Mouse (Mus musculus): ENCODE results near the gene Ppp2ca.
A peak's percentile ranks its signal among the peaks of the same experiment; 100 is the strongest.

Ppp2ca gene

GRCm38 (mm10) chr11:52098398-52098946 is at the start of gene Ppp2ca:
Gene Ppp2ca (plus strand): TSS chr11:52098681.
- DNase-seq = peak; percentile 100

- DNase-seq = no peak
Observed at GRCm38 (mm10) chr11:52053371-52053770, 45.1 kb upstream of the Ppp2ca start.

DNA sequence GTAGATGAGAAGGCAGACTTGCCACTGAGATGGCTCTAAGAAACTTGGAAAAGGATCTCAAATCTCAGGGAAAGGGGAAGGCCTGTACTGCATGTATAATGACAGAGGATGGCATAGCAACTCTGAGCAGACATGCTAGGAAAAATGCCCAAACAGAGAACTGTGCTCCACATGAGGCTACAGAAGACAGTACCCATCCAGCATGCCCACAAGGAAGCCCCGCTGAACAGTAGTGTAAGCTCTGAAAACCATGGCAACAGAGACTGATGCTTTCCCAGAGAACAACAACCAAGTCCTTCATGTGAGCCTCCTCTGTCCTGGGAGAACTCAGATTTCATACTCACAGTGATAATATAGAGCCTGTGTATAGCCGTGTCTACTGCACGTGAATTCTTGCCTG is 43.8 kb upstream of the Ppp2ca start:
- no peak for DNase-seq

GRCm38 (mm10) chr11:52056198-52056597 is 42.3 kb upstream of the Ppp2ca start:
- DNase-seq = no peak

DNA sequence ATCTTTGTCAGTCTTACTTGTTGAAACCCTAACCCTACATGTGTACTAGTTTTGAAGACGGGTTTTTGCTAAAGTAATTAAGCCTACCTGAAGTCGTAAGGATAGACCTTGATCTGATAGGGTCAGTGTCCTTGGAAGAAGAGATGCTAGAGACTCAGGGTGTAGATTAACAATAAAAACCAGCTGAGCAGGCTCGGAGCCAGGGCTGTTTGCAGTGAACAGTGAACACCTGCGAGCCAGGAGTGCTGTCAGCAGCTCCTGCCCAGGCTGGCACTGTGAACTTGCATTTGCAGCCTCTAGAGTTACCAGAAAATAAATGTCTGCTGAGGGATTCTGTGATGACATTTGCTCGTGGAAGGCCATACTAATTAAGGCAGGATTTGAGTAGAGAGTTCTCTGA is 39.5 kb upstream of the Ppp2ca start:
- DNase-seq = no peak

- DNase-seq = no peak
Observed at GRCm38 (mm10) chr11:52060315-52060714, 38.2 kb upstream of the Ppp2ca start.

DNA sequence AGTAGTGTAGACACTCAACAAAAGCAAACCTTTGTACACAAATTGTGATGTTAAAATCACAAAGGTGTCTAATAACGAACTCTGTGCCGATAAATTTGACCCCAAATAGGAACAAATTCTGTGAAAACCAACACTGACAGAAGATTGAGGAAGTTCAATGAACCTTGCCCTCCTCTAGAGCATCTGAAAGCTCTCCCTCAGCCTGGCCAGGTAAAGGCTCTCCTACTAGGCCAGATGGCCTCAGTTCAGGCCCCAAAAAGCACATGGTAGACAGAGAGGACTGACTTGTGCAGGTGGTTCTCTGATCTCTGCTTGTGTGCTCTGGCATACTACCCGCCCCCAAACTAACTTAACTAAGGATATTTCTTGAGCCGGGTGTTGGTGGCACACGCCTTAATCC is 36.1 kb upstream of the Ppp2ca start:
- DNase-seq = no peak

- no peak for DNase-seq
Observed at GRCm38 (mm10) chr11:52064398-52064797, 34.1 kb upstream of the Ppp2ca start.

- DNase-seq = no peak
Observed at GRCm38 (mm10) chr11:52065841-52066240, 32.6 kb upstream of the Ppp2ca start.

GRCm38 (mm10) chr11:52071768-52072167 is 26.7 kb upstream of the Ppp2ca start:
- no peak for DNase-seq

DNA sequence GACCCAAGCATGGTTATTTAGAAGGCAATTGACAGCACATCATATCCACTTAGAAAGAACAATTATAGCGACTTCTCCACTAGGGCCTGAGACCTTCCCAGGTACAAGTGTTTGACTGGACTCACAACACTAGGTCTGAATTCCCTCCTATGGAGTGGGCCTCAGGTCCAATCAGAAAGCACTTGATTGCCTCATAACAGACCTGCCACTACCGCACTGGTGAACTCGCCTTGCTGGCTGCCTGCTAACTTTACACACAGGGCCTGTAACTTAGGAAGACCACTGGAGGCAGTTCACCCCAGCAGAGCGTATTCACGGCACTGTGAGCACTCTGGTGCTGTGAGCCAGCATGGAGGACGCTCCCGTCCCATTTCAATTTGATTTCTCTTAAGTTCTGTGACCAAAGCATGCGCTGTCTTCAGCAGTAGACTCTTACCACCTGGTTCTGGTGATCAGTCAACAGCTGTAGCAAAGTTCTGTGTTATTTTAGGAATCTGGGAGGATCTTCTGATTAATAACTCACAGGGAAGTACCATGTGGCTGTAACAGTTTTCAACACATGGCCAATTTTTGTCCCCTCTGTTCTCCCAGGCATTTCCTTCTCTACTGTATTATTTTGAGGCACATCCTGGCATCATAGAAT is 24.8 kb upstream of the Ppp2ca start:
- no peak for DNase-seq

GRCm38 (mm10) chr11:52074626-52075470 is 23.6 kb upstream of the Ppp2ca start:
- no peak for DNase-seq

DNA sequence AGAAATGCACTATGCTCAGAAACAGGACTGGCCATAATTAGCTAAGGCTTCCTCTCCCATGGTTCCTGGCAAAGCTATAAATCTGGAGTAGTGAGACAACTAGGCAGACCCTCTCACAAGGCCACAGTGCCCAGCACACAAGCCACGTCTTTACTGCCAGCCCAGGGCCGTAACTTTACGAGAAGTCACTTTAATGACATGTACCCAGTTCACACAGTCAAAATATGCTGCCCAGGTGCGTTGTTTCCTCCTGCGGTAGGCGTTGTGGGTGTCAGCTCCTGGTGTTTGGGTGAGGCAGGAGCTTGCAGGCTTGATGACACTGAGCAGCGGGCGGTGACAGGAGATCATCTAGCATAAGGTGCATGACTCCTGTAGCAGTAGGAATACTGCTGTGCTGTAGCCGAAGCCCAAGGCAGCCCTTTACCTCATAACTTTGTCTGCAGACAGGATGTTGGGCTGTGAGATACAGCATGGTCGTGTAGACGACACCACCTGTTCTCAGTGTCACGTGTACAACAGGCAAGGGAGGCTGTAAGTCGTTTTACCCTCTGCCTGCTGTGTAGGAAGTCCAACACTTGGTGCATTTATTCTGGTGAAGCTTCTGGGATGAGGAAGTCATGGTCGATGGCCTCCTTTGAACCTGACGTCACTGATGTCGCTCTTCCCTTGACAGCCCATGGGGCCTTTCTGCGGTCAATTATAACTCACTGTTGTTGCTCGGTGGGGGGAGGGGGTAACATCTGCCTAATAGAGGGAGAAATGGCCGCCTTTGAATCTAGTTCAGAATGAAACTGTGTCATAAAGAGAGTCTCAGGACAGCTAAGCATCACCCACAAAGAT is 22.5 kb upstream of the Ppp2ca start:
- no peak for DNase-seq

DNA sequence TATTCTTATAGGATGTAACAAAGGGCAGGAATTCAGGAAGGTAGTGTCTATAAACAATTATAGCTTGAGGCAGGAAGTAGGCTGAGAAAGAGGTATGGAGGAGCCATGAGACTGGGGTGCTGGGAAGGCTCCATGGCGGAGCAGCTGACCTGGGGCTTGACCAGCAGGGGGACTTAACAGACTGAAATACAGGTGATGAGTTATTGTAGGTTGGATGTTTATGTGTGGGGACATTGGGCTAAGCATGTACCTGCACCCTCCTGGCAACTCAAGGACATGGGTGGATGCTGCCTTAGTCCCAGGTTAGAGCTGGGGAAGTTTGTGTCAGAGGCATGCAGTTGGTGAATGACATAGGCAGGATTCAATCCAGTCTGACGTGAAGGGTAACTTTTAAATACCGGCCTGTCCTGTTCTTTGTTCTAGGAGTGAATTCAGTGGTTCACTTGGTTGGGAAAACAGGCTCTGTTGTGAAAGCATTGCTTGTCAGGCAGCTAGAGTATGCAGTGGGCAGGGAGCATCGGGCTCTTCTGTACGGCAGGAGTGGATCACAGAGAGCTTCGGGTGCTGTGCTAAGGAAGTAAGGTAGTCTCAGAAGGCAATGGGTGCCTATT is 21.6 kb upstream of the Ppp2ca start:
- DNase-seq = no peak

DNA sequence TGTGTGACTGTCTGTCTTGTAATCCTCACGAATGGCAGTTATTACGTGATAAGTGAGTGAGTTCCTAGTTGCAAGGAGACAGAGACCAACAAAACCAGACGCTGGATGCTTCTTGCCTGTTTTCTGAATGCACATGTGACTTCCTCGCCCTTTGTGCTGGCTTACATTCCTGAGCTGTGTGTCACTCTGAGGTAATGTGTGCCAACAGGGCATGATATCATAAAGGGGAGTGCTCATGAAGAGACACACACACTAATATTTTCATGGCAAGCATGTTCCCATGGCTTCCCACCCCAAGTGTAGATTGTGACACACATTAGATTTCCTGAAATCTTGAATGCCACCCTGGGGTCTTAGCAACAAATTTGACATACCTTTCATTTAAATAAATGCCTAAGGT is 20.5 kb upstream of the Ppp2ca start:
- no peak for DNase-seq

GRCm38 (mm10) chr11:52079978-52080377 is 18.5 kb upstream of the Ppp2ca start:
- DNase-seq = peak; percentile 63

GRCm38 (mm10) chr11:52080656-52081055 is 17.8 kb upstream of the Ppp2ca start:
- DNase-seq = no peak

DNA sequence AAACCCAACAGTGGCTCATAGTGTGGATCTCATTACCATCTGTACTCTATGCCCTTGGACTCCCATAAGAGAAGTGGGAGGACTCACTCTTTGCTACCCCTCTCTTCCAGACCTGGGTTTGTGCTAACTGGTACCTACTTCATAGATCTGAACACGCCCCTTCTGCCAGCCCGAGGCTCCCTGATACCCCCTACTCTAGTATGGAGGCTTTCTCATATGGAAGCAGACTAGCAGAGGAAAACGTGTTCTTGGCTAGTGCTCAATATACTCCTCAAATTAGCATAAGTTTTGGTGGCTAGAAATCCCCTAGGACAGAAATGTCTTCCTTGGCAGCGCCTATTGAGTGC is 12.7 kb upstream of the Ppp2ca start:
- no peak for DNase-seq

DNA sequence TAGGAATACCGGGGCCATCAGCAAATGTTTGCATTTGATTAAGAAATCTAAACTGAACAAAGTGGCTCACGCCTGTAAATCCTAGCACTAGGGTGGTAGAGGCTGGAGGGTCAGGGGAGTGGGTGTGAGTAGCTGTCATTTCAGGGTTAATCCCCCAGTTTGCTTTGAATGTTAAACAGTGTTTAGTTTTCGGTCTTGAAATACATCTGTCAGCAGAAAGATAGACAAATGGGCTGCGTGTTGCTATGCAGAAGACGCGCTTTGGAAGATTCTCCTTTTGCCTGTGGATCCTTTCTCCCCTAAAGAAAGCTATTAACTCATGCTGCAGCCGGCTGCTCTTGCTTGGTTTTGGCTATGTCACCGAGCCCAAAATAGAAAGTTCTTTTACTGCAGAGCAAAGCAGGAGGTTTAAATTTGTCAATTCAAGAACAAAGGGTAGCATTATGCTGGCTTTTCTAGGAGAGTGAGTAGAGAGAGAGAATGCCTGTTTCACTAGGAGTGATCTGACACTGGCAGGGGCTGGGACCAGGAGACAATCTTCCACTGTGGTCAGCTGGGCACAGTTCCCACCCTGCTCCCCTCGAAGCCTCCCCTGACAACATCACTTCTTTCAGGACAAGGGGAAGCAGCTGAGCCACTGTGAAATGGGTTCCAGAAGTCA is 12.1 kb upstream of the Ppp2ca start:
- DNase-seq = no peak

- DNase-seq = no peak
Observed at GRCm38 (mm10) chr11:52089291-52089690, 9.2 kb upstream of the Ppp2ca start.

DNA sequence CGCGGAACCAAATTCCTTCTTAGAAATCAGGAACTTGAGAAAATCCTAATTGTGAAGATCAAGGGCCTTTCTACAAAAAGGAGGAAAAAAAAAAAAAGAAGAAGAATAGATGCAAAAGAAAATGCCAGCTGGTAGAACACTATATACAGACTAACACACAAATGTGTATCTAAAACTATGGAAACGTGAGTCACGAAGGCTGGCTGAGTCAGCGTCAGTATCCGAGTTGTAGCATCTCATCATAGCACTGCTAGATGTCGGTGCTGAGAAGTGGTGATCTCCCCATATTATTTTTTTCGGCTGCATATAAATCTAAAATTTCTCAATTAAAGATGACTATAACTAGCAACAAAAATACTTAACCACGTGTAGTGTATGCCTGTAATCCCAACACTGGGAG is 7.2 kb upstream of the Ppp2ca start:
- no peak for DNase-seq

DNA sequence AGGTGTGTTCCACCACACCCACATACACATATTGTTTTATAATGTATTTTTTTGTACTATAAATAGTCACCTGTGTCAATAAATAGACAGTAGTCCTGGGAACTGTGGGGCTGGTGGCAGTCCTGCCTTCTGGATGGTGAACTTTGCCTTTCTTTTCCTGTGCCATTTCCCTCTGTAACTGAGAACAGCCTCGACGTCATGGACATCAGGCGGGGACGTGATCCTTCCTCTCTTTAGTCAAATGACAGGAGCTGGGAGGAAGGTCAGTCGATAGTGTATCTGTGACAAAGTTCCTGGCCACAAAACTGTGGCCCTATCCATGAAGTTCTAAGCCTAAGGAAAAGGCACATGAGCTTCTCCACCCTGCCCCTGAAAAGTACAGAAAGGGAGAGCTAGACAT is 3.9 kb upstream of the Ppp2ca start:
- no peak for DNase-seq

Data from embryo, embryonic 11 days (tissue).